In the genomic region with DNA sequence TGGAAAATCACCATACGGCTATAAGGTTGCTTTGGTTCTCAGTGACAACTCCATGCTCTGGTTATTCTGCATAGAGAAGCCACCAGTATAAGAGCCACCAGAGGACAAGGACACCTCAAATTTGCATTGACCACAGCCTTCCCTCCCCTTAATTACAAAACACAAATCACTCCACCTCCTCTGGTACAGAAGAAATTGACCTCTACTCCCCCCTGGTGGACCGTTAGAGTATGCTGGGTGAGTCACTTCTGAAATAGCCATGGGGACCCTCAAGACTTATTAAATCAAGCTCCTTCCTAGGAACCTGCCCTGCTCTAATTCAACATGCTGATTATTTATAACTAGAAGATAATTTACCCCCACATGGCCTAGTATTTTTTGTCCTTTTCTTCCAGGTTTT, we compare ENCODE assay signal across 8 mouse cellular contexts.
A peak's percentile ranks its signal among the peaks of the same experiment; 100 is the strongest.
DNase-seq lines count a peak whose midpoint lies in the region; ATAC-seq and TF ChIP-seq lines count a peak whose summit lies in the region.

No protein-coding gene starts in this region.

- no peak overlapping the region for H3K4me3 ChIP-seq in heart, embryonic 11.5 days (ENCODE audit: low read depth, low read length)
- no peak overlapping the region for H3K4me3 ChIP-seq in lung, adult 2 months (replicated peaks; ENCODE audit: extremely low read depth, low read depth, low read length)

- H3K9me3 ChIP-seq in heart, embryonic 11.5 days (replicated peaks; ENCODE audit: control insufficient read depth, low read length): no peaks in the 10 kb centered on the region

- H3K27ac ChIP-seq in heart, embryonic 11.5 days (ENCODE audit: low read depth, low read length): no peak overlapping the region

- H3K9ac ChIP-seq in heart, embryonic 11.5 days (ENCODE audit: low read depth, low read length): no peak overlapping the region

- H3K27me3 ChIP-seq in heart, embryonic 11.5 days (ENCODE audit: control insufficient read depth, insufficient read depth, low read length): no peaks in the 10 kb centered on the region

- no peak for TF ChIP-seq CTCF in lung, adult 2 months (IDR thresholded peaks at IDR 0.05; ENCODE audit: insufficient read depth, low read length)

- no peak for TF ChIP-seq POLR2A in lung, adult 2 months (IDR thresholded peaks at IDR 0.05; ENCODE audit: borderline replicate concordance, extremely low read depth, low read depth, low read length)

- H3K36me3 ChIP-seq in heart, embryonic 11.5 days (ENCODE audit: control insufficient read depth, insufficient read depth, low read length): no peaks in the 10 kb centered on the region

- no peak overlapping the region for H3K4me2 ChIP-seq in heart, embryonic 11.5 days

- peak; percentile 67 for DNase-seq in heart, adult 11 months
- DNase-seq in lung, postnatal 10 days: peak; percentile 14
- DNase-seq in lung, adult 2 months: no peak
- DNase-seq in c-Kit-positive CD71-negative TER-119-negative erythroid progenitor cells, embryonic 14.5 days (ENCODE audit: low read depth): peak; percentile 22
- peak; percentile 61 for DNase-seq in mesoderm, embryonic 11.5 days (ENCODE audit: low read depth, low spot score)
- no peak for DNase-seq in ovary, postnatal 36 days (ENCODE audit: low spot score)

- WGBS in heart, embryonic 11.5 days (ENCODE audit: insufficient replicate concordance): 35% methylated on average over 2 of the region's 2 CpGs
- WGBS in lung, adult 2 months: 51% methylated on average over 2 of the region's 2 CpGs

- ATAC-seq in heart, embryonic 11.5 days (replicated peaks; ENCODE audit: insufficient number of reproducible peaks, low FRiP score, low TSS enrichment): no peak
- ATAC-seq in activated CD4-positive, CD25-positive, alpha-beta regulatory T cell, adult 4 months: no peak

- no peaks in the 10 kb centered on the region for H3K4me1 ChIP-seq in heart, embryonic 11.5 days (ENCODE audit: control insufficient read depth, insufficient read depth, low read length)
- H3K4me1 ChIP-seq in lung, adult 2 months (ENCODE audit: control insufficient read depth, insufficient read depth, low read length): no peaks in the 10 kb centered on the region

Comparison
In these comparisons a context has a peak if more than half of its experiments do, and no peak if none do; other contexts are left out.
1. DNase-seq: peak in heart, adult 11 months (single experiment), lung, postnatal 10 days (single experiment), c-Kit-positive CD71-negative TER-119-negative erythroid progenitor cells, embryonic 14.5 days (single experiment) and mesoderm, embryonic 11.5 days (single experiment); none in lung, adult 2 months (single experiment) and ovary, postnatal 36 days (single experiment).